Mouse (Mus musculus) midbrain, embryonic 12.5 days (tissue): ENCODE results near the gene Urah. TPM values are rescaled to one million over a fixed set of nuclear protein-coding genes. Genes with fewer than 3 reads are reported as not detected.

Source experiments
- ATAC-seq: fragments of 200-750 bp; cut with Nextera tagmentation; 2 replicates; pipeline ENCODE4 v1.8.0; 2017; ENCODE audit warnings: low read depth, moderate TSS enrichment, moderate library complexity; ENCODE audit not compliant: low FRiP score
- H3K27ac ChIP-seq: fragments of 300-500 bp; sonication (generic); replicated peaks from 2 replicates; pipeline ENCODE4 v1.5.1; 2016; ENCODE audit warnings: mild to moderate bottlenecking
- H3K27me3 ChIP-seq: fragments of 300-500 bp; sonication (generic); 2 replicates; pipeline ENCODE4 v1.6.1; 2016; ENCODE audit warnings: mild to moderate bottlenecking
- H3K36me3 ChIP-seq: fragments of 300-500 bp; sonication (generic); 2 replicates; pipeline ENCODE4 v1.6.1; 2016
- H3K4me1 ChIP-seq: fragments of 300-500 bp; sonication (generic); 2 replicates; pipeline ENCODE4 v1.6.1; 2016
- H3K4me2 ChIP-seq: fragments of 300-500 bp; sonication (generic); replicated peaks from 2 replicates; pipeline ENCODE4 v1.6.1; 2016; ENCODE audit warnings: mild to moderate bottlenecking, moderate library complexity
- H3K4me3 ChIP-seq: fragments of 300-500 bp; sonication (generic); 2 replicates; pipeline ENCODE4 v1.5.1; 2016; ENCODE audit warnings: mild to moderate bottlenecking
- H3K9ac ChIP-seq: fragments of 300-500 bp; sonication (generic); replicated peaks from 2 replicates; pipeline ENCODE4 v1.6.1; 2016; ENCODE audit warnings: mild to moderate bottlenecking, moderate library complexity
- H3K9me3 ChIP-seq: fragments of 300-500 bp; sonication (generic); 2 replicates; pipeline ENCODE4 v1.6.1; 2016; ENCODE audit warnings: mild to moderate bottlenecking
- WGBS: fragments of 180-500 bp; shearing (Covaris S2); methylation state at CpG from one replicate; pipeline ENCODE4 v1.1.7; 2016; 5-methylcytosine and 5-hydroxymethylcytosine counted together
- polyA plus RNA-seq: library from polyadenylated mRNA; unstranded; fragments of >200 nt; fragmentation: Nextera tagmentation; extraction: Ambion mirVana; gene quantifications from 2 replicates; pipeline ENCODE4 v1.2.1, GENCODE M21; 2016

Gene Urah
- polyA plus RNA-seq, 1 experiment from 2014 or later: 0.29 TPM

DNA sequence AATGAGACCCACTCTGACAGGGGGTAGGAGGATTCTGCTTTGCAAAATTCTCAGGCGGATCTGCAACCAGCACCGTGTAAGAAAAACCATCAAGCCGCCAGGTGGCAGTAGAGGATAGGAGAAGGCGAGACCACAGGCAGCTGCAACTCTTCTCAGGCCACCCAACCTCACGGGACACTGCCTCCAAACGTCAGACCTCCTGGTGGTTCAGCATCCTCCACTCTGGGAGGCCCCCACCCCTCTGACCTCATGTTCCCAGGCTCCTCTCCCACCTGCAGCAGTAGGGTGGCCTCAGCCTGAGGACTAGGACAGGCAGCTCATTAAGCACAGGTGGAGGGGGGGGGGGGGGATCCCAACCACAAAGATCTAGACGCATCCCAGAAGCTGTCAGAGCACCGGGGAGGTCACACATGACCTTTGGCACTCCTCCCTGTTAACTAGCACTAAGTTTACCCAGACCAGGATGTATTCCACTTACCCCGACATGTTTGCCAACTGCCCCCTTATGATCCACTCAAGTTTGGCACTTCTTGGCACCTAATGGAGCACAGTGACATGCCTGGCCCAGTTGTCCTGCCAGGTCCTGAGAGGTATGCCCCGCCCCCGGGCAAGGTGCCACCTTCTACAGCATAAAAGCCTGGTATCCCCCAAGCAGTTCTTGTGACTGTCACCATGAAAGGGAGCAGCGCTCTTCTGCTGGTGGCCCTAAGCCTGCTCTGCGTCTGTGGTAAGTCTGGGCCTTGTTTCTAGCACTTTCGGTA is 10.3 kb downstream of the Urah start, which contains the start of gene Scgb1c1:
Gene Scgb1c1, plus strand, starts transcription at position 643 of the 761 bp plus-strand sequence.
- Histone ChIP-seq H3K9me3 (no peaks in the 10 kb centered on the region), H3K4me1 (no peaks in the 10 kb centered on the region), H3K4me2 (no peak within 1 kb of the TSS), H3K4me3 (no peak within 1 kb of the TSS), H3K9ac (no peak within 1 kb of the TSS), H3K27ac (no peak within 1 kb of the TSS), H3K27me3 (peaks cover 42% of the 10 kb centered on the region), H3K36me3 (no peaks in the 10 kb centered on the region)
- WGBS: 30% methylated on average over 14 of the region's 14 CpGs
- peak; percentile 78 for ATAC-seq

DNA sequence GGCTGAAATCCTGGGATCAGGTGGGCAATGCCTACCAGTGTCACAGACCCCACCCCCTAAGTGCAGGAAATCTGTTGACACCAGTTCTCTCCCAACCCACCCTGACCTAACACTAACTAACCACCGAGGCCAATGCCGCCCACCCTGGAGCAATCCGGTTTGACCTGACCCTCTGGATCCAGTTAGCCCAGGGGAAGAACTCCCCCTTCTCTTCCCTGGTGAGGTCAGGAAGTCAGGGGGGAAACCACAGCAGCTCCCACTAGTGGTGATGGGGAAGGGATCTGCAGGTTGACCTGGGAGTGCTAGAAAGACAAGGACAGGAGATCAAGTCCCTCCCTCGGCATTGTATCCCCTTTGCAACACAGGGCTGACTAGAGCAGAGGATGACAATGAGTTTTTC is 10.9 kb downstream of the Urah start:
- ATAC-seq: no peak
- Histone ChIP-seq H3K4me3 (no peak overlapping the region), H3K4me2 (no peak overlapping the region)

DNA sequence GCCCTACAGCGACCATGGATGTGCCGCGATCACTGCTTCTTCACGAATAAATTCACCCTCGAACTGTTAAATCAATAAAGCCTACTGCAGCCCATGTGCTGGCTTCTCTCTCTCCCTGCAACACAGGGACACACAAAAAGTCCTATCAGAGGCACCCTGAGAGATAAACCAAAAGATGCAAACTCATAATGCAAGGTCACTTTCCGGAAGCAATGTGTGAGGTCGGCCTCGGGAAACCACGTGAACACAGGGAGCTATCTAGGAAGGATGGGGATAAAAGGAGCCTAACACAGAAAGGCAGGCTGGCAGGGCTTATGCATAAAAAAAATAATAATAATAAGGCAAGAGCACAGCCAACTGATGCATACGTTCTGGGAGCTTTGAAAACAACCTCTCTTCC is 11.9 kb downstream of the Urah start:
- no peak for ATAC-seq
- H3K4me2 ChIP-seq: no peak overlapping the region
- H3K4me3 ChIP-seq: no peak overlapping the region

More for the DNA sequence above, 10.9 kb downstream of the Urah start:
- H3K9ac ChIP-seq: no peak overlapping the region
- no peaks in the 10 kb centered on the region for H3K9me3 ChIP-seq
- peaks cover 36% of the 10 kb centered on the region for H3K27me3 ChIP-seq
- 63% methylated on average over 4 of the region's 4 CpGs for WGBS
- H3K27ac ChIP-seq: no peak overlapping the region
- H3K4me1 ChIP-seq: no peaks in the 10 kb centered on the region
- no peaks in the 10 kb centered on the region for H3K36me3 ChIP-seq

DNA sequence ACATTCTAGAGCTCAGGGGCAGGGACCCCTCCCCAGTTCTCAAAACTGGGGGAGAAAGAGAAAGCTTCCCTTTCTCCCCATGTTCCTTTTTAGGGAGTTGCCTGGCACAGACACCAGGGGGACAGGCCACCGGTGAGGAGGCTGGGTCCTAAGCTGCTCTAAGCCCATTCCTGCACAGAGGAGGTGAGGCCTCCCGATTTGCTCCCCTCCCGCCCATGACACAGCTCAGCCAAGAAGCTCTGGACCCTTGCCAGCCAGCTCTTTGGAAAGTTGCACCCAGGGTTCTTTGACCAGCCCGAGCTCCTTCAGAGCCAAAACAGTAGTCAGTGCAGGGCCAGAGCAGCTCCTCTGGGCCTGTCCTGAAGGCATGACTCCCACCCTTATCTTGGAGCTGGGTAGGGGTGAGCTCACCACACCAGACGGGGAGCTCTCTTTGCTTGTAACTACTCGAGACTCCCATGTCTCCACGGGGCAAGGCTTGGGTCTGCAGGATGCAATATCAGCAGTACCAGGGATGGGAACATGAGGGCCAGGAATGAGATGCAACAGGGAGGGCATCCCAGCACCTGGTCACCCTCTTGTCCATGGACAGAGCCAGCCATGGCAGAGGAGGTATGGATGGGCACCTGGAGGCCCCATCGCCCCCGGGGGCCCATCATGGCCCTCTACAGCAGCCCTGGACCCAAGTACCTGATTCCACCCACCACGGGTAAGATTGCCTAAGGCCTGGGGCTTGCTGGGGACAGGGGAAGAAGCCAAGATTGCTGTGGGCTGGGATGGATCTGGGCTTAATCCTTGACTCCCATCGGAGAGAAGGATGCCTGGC is 13.2 kb downstream of the Urah start, which contains the start of gene Odf3:
Gene Odf3, plus strand, starts transcription at position 51 of the 826 bp plus-strand sequence.
- ATAC-seq: no peak
- H3K4me2 ChIP-seq: no peak within 1 kb of the TSS
- no peak within 1 kb of the TSS for H3K4me3 ChIP-seq
- no peaks in the 10 kb centered on the region for H3K4me1 ChIP-seq
- peaks cover 16% of the 10 kb centered on the region for H3K36me3 ChIP-seq
- WGBS: 72% methylated on average over 11 of the region's 11 CpGs
- no peak within 1 kb of the TSS for H3K9ac ChIP-seq
- H3K9me3 ChIP-seq: no peaks in the 10 kb centered on the region
- no peak within 1 kb of the TSS for H3K27ac ChIP-seq
- peaks cover 16% of the 10 kb centered on the region for H3K27me3 ChIP-seq

More for the DNA sequence above, 11.9 kb downstream of the Urah start:
- no peak overlapping the region for H3K27ac ChIP-seq
- no peaks in the 10 kb centered on the region for H3K9me3 ChIP-seq
- 87% methylated on average over 10 of the region's 10 CpGs for WGBS
- no peaks in the 10 kb centered on the region for H3K4me1 ChIP-seq
- peaks cover 26% of the 10 kb centered on the region for H3K27me3 ChIP-seq
- H3K9ac ChIP-seq: no peak overlapping the region
- 0 out of 2 replicates have a peak, but pooled peaks cover 3% of the 10 kb centered on the region for H3K36me3 ChIP-seq

DNA sequence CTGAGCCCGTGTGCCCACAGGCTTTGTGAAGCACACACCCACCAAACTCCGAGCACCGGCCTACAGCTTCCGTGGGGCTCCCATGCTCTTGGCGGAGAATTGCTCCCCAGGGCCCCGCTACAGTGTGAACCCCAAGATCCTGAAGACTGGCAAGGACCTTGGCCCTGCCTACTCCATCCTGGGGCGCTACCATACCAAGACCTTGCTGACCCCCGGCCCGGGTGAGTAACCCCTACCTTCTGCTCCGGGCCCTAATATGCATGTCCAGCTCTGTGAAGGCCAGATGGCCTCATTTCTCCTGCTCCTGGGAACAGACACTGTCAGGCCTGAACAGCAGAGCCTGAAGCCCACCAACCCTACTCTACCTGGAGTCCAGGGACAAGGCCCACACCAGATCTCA is 13.8 kb downstream of the Urah start:
- WGBS: 91% methylated on average over 10 of the region's 10 CpGs
- no peak overlapping the region for H3K4me3 ChIP-seq
- H3K9me3 ChIP-seq: no peaks in the 10 kb centered on the region
- no peak overlapping the region for H3K9ac ChIP-seq
- no peak overlapping the region for H3K4me2 ChIP-seq
- peaks cover 22% of the 10 kb centered on the region for H3K36me3 ChIP-seq
- H3K27ac ChIP-seq: no peak overlapping the region
- H3K27me3 ChIP-seq: peaks cover 10% of the 10 kb centered on the region
- no peak for ATAC-seq
- H3K4me1 ChIP-seq: no peaks in the 10 kb centered on the region

DNA sequence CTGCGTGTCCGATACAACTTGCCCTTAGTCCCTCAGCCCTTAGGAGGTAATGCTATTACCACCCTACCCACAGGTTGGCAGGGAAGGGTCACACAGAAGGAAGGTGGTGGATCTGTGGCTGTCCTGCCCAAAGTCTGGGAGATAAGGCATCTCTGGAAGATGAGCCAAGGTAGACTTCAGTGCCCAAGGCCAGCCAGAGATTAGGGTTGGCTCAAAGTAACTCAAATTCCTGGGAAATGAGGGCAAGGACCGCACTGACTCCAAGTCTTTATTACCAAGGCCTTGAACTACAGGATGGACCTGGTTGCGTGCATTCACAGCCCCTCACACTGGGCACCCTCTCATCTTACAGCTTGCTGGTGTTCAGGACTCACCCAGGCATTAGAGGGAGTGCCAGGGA is 17.1 kb downstream of the Urah start:
- Histone ChIP-seq H3K4me3 (no peak overlapping the region), H3K36me3 (peaks cover 34% of the 10 kb centered on the region), H3K4me2 (no peak overlapping the region), H3K27me3 (no peaks in the 10 kb centered on the region), H3K4me1 (peaks cover 10% of the 10 kb centered on the region), H3K9ac (no peak overlapping the region), H3K27ac (no peak overlapping the region), H3K9me3 (no peaks in the 10 kb centered on the region)
- WGBS: 98% methylated on average over 4 of the region's 4 CpGs
- ATAC-seq: no peak

DNA sequence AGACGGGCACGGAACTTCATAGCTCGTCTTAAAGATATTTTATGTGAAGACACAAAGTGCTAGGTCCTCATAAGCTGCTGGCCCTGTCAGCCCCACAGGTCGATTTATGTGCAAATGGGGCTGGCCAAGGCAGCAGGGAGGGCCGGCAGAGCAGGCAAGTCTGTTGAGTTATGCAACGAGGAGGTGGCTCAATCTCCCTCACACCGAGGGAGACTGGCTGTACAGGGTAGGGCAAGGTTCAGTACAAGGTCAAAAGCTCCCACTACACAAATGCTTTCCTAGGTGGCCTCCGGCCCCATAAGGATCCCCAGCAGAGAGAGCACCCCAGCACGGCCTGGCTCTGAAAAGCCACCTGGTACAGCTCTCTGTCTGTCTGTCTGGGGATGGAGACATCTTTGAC is 18.6 kb downstream of the Urah start:
- Histone ChIP-seq H3K4me2 (no peak overlapping the region), H3K27ac (no peak overlapping the region), H3K4me1 (peaks cover 18% of the 10 kb centered on the region), H3K27me3 (no peaks in the 10 kb centered on the region), H3K36me3 (peaks cover 35% of the 10 kb centered on the region), H3K9me3 (no peaks in the 10 kb centered on the region), H3K9ac (no peak overlapping the region), H3K4me3 (no peak overlapping the region)
- ATAC-seq: no peak
- 89% methylated on average over 9 of the region's 9 CpGs for WGBS

DNA sequence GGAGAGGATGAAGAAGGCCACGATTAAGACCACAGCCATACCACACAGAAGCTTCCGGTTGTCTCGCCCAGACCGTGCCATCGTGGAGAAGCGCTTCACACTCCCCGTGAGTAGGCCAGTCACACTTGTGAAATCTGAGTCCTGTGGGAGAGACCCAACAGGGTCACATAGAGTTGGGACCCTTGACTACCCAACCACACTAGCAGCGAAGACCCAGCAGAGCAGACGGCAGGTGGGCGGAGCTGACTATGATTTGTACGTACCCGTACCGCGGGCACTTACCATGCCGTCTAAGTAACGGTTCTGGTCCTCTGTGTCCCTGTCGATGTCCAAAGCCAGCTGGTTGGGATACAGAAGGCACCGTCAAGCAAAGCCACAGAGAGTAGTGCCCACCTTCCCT is 19.7 kb downstream of the Urah start:
- Histone ChIP-seq H3K36me3 (peaks cover 46% of the 10 kb centered on the region), H3K4me3 (no peak overlapping the region), H3K9me3 (no peaks in the 10 kb centered on the region), H3K4me1 (peaks cover 29% of the 10 kb centered on the region), H3K27ac (no peak overlapping the region), H3K4me2 (no peak overlapping the region), H3K9ac (no peak overlapping the region), H3K27me3 (no peaks in the 10 kb centered on the region)
- ATAC-seq: no peak
- WGBS: 95% methylated on average over 18 of the region's 18 CpGs

DNA sequence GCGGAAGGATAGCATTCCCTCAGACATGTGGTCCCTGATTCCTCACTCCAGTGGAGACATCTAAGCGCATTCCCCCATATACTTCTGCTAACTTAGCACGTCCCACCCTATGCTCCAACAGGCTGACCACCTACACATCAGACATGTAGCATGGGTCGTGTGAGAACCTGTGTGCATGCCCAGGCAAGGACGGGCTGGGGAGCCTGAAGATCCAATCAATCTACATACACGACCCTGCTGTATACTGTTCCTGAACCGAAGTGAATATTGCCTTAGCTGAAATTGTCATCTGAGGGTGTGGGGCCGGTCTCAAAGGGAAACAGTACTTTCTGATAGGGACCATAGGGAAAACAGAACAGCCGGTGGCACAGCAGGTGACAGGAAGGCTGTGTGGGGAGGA is 20.4 kb downstream of the Urah start:
- Histone ChIP-seq H3K27ac (no peak overlapping the region), H3K27me3 (no peaks in the 10 kb centered on the region), H3K36me3 (peaks cover 52% of the 10 kb centered on the region), H3K9ac (peak overlapping the region; percentile 93), H3K9me3 (no peaks in the 10 kb centered on the region), H3K4me2 (peak overlapping the region; percentile 99), H3K4me1 (peaks cover 32% of the 10 kb centered on the region), H3K4me3 (peak overlapping the region; percentile 81)
- WGBS: 79% methylated on average over 9 of the region's 9 CpGs
- no peak for ATAC-seq

DNA sequence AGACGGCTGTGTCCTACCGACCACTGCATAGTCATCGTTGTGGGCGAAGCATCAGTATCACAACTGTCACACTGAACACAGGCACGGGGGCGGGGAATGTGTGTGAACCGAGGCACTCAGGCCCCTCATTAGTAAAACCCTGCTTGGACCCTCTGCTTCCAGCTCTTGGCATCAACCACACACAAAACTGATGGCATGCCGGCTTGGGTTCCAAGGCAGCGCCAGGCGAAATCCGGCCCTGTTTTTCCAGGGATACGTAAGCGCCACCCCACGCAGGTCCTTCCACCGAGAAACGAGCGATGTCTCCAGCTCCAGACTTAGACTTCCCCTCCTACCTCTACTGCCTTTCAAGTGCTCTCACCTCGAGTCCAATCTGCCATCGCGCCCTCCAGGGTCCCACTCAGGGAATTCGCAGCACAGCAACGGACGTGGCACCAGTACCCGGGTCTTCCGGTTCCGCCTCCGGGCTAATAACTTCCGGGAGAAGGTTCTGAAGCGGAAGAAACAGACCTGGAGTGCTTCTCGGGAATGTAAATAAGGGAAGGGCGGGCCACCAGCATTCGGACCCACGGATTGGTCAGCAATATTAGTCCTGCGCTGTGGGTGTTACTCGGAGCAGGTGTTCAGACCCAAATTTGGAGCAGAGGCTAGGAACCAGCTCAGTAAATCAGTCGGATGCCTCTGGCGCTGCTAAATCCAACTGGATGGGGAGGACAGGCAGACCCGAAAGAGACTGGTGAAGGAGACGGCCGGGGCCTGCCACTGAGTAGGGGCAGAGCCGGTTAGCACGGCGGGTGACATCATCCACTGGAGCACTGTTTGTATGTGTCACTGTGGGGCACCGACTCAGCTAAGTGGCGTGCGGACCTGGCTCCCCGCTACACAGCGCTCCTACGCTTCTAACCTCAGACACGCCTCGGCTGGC is 21.3 kb downstream of the Urah start, which contains the start of gene Gm45785:
Gene Gm45785, minus strand, starts transcription at position 472 of the 925 bp plus-strand sequence.
- ATAC-seq: peak; percentile 80
- Histone ChIP-seq H3K9me3 (no peaks in the 10 kb centered on the region), H3K4me2 (peak within 1 kb of the TSS; percentile 99), H3K9ac (peak within 1 kb of the TSS; percentile 93), H3K27ac (peak within 1 kb of the TSS; percentile 90), H3K27me3 (no peaks in the 10 kb centered on the region), H3K4me3 (peak within 1 kb of the TSS; percentile 81), H3K4me1 (peaks cover 32% of the 10 kb centered on the region), H3K36me3 (peaks cover 61% of the 10 kb centered on the region)
- WGBS: 1% methylated on average over 51 of the region's 51 CpGs

DNA sequence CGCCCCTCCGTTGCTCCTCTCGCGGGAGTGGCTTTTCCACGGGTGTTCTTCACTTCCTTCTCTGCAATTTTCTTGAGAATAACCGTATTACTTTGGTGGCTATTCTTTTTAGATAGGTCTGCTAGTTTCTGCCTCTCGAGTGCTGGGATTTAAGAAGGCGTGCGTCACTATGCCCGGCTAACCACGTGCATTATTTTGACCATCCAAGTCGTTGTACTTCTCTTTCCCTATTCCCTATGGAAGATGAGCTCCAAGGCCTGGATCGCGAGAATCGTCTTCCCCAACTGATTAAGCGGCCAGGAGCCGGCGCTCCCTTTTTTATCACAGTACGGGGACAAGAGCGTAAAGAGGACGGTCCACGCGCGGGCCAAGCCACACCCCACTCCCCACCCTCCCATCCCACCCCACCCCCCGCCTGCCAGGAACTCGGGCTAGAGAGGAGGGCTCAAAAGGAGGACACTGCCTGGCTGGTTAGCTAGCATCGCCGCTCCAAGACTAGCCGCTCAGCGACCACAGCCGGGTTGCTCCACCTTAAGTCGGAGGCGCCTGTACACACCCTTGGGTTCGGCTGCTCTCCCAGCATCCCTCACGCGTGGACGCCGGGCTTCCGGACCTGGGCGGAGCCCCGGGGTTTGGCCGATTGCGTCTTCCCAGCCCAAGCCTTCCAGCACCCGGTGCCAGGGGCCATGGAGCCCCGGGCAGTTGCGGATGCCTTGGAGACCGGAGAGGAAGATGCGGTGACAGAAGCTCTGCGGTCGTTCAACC is 22.1 kb downstream of the Urah start, which contains the start of gene Ric8a:
Gene Ric8a, plus strand, starts transcription at position 173 of the 765 bp plus-strand sequence.
- H3K4me3 ChIP-seq: peak within 1 kb of the TSS; percentile 81
- peak; percentile 79 for ATAC-seq
- peaks cover 64% of the 10 kb centered on the region for H3K36me3 ChIP-seq
- H3K4me2 ChIP-seq: peak within 1 kb of the TSS; percentile 99
- H3K27me3 ChIP-seq: no peaks in the 10 kb centered on the region
- peak within 1 kb of the TSS; percentile 90 for H3K27ac ChIP-seq
- WGBS: under 1% methylated on average over 50 of the region's 50 CpGs
- H3K9me3 ChIP-seq: no peaks in the 10 kb centered on the region
- peaks cover 32% of the 10 kb centered on the region for H3K4me1 ChIP-seq
- H3K9ac ChIP-seq: peak within 1 kb of the TSS; percentile 93
